Mouse (Mus musculus) ovary, postnatal 10 days (tissue): Measurements from ENCODE around the gene Serpina3n.
"Not testable (repeated sequence)": the region's sequence is repeated elsewhere in the genome, so short reads cannot be mapped to it uniquely, and the experiment has no call there.

ENCODE experiments used
- DNase-seq: peaks from one replicate; pipeline ENCODE4 v3.0.0; 2022; ENCODE audit warnings: low spot score

Serpina3n gene

DNA sequence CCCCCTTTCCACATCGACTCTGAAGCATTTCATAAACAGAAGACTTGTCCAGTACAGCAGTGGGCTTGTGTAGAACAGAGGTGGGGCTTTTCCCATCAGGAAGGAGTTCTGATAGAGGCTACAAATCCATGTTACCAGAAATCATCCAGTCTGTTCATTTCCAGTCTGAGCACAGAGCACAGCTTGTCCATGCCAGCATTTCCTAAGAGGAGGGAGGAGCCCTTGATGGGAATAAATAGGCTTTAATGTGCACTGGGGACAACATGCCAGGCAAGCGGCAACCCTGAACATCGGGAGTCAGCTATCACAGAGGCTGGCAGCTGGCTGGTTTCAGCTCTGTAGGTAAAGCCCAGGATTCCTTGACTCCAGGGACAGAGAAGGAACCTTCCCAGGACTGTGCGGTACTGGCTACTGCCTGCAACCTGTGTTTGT lies at the start of gene Serpina3n:
Gene Serpina3n, plus strand, starts transcription at position 276 of the 432 bp plus-strand sequence.
- DNase-seq, result no peak

GRCm38 (mm10) chr12:104369986-104370385 lies 36.5 kb upstream of the Serpina3n start:
- no peak for DNase-seq

DNA sequence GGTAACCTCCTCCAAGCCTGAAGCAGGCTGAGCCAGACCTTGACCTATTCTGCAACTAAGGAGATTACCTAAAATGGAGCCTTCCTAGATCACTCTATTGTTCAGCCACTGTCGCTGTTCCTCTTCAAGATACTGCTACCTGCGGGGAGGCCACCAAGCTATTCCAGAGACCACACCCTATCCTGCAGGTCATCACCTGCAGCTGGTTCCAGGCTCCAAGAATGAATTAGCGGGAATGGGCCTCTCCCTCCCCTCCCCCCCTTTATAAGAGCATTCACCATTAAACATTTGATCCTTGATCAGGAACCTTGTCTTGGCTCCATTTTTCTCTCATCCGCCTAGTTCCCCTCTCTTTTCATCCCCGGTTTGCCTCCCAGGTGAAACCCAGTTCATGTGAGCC lies 29.4 kb upstream of the Serpina3n start:
- not testable (repeated sequence) for DNase-seq

- DNase-seq, result not testable (repeated sequence)
Measured at GRCm38 (mm10) chr12:104378351-104378750, 28.2 kb upstream of the Serpina3n start.

GRCm38 (mm10) chr12:104378815-104379214 lies 27.7 kb upstream of the Serpina3n start:
- DNase-seq, result not testable (repeated sequence)

DNA sequence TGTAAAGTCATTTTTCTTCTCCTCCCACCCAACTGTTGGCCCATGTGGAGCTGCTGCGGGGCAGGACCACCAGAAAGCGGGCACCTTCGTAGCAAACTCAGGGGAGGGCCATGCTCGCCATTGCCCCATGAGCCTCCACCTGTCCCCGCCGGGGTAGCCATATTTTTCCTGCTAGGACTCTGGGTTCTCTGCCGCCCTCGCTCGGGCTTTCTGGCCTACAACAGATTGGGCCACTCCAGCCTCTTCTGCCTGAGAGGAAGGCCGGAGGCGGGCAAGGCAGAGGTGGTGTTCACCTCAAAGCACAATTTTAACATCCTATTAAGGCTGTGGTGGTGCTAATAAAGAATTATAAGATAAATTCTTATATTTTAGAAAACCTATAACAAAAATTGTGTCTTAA lies 26.7 kb upstream of the Serpina3n start:
- no peak for DNase-seq

- DNase-seq, result not testable (repeated sequence)
Measured at GRCm38 (mm10) chr12:104381071-104381604, 25.4 kb upstream of the Serpina3n start.

DNA sequence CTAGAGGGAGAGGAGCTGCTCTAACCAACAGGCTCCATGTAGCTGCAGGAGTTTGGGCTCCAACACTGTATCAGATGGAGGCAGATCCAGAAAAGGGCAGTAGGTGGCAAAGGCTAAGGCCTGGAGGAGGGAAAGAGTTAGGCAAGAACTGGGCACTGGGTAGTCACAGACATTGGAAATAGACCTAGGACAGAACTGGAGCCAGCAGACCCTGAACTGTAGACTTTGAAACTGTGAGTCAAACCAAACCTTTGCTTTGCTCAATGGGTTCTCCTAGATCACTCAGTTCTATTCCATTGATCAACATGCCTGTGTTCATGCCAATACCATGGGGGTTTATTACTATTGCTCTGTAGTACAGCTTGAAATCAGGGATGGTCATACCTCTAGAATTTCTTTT lies 20.5 kb upstream of the Serpina3n start:
- DNase-seq, result not testable (repeated sequence)

DNA sequence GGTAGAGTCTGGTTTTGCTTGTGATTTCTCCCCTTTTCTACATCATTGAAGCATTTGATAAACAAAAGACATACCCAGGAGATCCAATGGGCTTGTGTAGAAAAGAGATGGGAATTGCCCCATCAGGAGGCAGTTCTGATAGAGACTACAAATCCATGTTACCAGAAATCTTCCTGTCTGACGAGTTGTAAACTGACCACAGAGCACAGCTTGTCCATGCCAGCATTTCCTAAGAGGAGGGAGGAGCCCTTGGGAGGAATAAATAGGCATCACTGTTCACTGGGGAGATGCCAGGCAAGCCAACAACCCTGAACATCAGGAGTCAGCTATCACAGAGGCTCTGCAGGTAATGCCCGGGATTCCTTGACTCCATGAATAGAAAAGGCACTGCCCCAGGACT lies 19.7 kb upstream of the Serpina3n start:
- DNase-seq, result not testable (repeated sequence)

DNA sequence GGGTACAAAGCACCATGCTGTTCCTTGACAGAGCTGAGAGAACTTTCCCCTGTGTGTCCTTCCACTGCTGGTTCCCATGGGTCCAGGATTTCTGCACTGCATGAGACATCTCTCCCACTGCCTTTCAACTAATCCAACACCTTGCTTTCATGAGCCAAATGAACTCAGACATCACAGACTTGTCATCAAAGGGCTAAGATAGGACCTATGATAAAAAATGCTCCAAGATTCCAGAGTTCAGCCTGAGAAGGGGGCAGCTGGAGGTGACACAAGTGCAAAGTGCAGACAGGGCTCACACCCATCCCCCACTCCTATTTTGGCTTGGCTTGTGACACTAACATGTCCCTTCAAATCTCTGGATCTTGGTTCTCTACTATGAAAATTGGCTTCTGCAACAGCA lies 18.1 kb upstream of the Serpina3n start:
- DNase-seq, result no peak

DNA sequence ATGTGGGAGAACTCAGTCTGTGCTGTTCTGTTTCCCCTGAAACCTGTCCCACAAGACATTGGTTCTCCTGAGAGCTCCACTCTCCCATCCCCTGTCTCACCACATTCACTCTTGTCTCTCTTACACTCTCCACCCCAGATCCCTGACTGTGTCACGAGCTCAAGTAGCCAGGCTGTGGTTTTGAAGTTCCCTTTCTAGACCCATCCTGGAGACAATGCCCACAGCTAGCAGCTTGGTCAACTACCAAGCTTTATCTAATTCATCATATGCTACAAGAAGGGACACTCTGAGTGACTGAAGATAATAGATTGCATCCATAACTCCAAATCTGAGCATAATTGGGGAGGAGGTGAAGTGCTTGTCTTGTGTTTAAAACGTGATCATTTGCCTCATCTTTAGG lies 15.5 kb upstream of the Serpina3n start:
- DNase-seq, result not testable (repeated sequence)

GRCm38 (mm10) chr12:104403968-104404367 lies 2.6 kb upstream of the Serpina3n start:
- DNase-seq, result no peak

GRCm38 (mm10) chr12:104412507-104412906 lies 6.0 kb downstream of the Serpina3n start:
- DNase-seq, result no peak

DNA sequence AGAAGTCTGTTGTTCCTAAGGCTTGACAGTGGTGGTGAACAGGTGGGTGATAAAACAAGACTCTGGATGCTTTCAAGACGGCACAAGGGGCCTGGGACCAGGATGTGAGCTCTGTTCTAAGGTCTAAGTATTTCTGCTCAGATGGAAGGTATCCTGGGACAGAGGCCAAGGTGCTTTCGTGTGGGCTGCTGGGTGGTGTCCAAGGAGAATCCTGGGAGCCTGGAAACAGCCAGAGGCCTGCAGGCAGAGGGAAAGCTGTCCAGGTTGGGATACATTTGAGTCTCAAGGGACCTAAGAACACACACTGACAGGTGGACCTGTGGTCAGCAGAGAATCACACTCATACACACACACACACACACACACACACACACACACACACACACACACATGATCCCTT lies 8.0 kb downstream of the Serpina3n start:
- DNase-seq, result no peak

DNA sequence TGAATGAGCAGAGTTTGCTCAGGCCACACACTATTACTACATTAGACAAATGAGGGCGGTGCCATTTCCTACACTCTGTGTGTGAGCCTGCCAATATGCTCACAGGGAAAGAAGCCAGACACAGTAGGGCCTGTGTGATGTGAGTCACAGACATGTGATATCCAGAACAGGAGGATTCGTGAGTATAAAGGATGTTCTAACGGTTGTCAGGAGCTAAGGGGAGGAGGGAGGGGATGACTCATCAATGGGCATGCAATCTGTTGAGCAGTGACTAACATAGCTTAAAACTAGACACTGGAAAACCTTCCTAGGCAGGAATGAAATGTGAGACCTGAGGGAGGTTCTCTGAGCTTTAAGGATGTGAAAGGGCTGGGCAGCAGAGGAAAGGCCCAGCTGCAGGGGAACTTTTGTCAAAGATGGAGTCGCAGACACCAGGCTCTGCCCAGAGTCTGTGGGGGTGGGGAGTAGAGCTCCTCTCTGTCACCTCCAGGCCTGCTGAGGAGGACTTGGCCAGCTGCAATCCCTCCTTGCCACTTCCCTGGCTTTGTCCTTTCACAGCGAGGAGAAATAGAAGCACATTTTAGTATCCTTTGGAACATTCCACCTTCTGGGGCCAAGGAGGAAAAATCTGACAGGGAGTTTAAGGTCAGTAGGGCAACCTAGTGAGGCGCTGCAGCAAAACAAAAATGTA lies 9.2 kb downstream of the Serpina3n start:
- no peak for DNase-seq

- DNase-seq, result peak; percentile 76
Measured at GRCm38 (mm10) chr12:104418340-104419135, 12.0 kb downstream of the Serpina3n start.

- no peak for DNase-seq
Measured at GRCm38 (mm10) chr12:104419136-104419462, 12.6 kb downstream of the Serpina3n start.

GRCm38 (mm10) chr12:104422615-104423392 lies 16.3 kb downstream of the Serpina3n start:
- no peak for DNase-seq

- no peak for DNase-seq
Measured at GRCm38 (mm10) chr12:104425591-104425990, 19.1 kb downstream of the Serpina3n start.

DNA sequence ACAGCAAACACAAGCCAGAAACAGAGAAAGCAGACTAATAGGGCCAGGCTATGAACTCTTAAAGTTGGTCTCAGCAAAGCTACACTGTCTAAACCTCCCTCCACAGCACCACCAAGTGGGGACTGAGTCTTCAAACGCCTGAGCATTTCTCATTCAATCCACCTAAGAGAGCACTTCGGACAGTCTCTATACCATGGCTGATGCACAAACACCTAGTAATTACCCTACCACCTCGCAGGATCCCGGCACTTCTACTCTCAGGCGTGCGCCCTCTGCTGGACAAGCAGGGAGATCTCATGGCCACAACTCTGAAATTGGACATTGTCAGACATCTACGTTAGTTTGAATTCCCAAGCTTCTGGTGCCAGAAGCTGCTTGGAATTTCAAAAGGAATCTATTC lies 20.4 kb downstream of the Serpina3n start:
- DNase-seq, result no peak

GRCm38 (mm10) chr12:104431359-104431758 lies 24.8 kb downstream of the Serpina3n start:
- no peak for DNase-seq

- DNase-seq, result no peak
Measured at GRCm38 (mm10) chr12:104433214-104433613, 26.7 kb downstream of the Serpina3n start.
